Mouse (Mus musculus) activated CD4-positive, CD25-positive, alpha-beta regulatory T cell, adult 9 weeks (primary cell): ENCODE measurements around the gene Tead3. TPM values are rescaled to one million over a fixed set of nuclear protein-coding genes. Genes with fewer than 3 reads are reported as not detected.

ENCODE experiments used
- polyA plus RNA-seq: library from polyadenylated mRNA; unstranded; fragments of 100-300 nt; shearing (Covaris generic); gene quantifications from one replicate; pipeline ENCODE4 v1.2.1, GENCODE M21; 2017

Tead3 gene
- 0.17 TPM for polyA plus RNA-seq

GRCm38 (mm10) chr17:28350466-28351352, at the start of gene Tead3:
Gene Tead3, minus strand, starts transcription at chr17:28350817.

DNA sequence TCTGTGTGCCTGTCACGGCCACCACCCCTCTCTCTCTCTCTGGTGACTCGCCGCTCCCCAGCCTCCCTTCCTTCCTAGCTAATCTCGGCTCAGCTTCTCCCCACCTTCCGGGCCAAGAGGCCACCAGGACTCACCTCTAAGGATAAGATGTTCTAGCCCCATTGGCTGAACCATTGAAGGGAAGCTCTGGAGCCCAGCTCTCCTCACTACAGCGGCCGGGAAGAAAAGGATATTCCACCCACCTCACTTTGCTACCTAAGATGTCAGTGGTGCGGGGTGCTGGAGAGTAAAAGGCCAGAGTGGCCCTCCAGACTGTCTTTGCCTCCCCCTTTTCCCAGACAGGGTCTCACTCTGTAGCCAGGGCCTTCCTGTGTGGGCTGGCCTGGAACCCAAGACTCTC, 14.5 kb upstream of the Tead3 start, which contains the start of gene Tulp1:
Gene Tulp1, minus strand, starts transcription at position 101 of the 400 bp plus-strand sequence.

DNA sequence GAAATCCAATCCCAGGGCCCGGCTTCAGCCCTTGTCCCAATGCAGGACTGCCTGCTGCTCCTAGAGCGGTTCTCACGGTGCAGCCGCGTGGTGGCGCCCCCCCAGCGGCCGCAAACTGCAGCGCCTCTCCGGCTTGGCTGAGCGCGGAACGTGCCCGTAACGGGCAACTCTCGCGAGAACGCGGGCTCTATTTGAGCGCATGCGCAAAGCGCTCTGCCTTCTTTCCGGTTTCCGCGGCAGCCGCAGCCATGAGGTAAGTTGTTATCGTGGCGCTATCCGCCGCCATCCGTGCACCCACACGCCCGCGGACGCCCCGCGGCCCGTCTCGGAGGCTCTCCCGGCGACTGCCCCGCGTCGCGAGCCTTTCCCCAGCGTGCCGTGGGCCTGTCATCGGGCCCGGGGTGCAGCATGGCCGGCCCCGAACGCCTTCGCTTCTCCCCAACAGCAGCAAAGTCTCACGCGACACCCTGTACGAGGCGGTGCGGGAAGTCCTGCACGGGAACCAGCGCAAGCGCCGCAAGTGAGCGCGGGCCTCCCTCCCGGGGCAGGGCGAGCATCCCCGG, 22.2 kb downstream of the Tead3 start, which contains the start of gene Rpl10a:
Gene Rpl10a, plus strand, starts transcription at position 106 of the 563 bp plus-strand sequence.

GRCm38 (mm10) chr17:28313212-28313879, 37.3 kb downstream of the Tead3 start, which contains the start of gene Fance:
Gene Fance, plus strand, starts transcription at chr17:28313519.

Other genes with a start within 250 kb of the Tead3 start
- not detected for gene Scube3, start 208.7 kb downstream of the Tead3 start, polyA plus RNA-seq
- gene Zfp523, start 173.7 kb downstream of the Tead3 start, polyA plus RNA-seq = 2.4 TPM
- 193 TPM for gene Def6, start 143.0 kb downstream of the Tead3 start, polyA plus RNA-seq
- gene Ppard, start 118.1 kb downstream of the Tead3 start, polyA plus RNA-seq = 2.2 TPM
- gene Fance, start 37.3 kb downstream of the Tead3 start, polyA plus RNA-seq = 5.5 TPM
- gene Rpl10a, start 22.3 kb downstream of the Tead3 start, polyA plus RNA-seq = 470 TPM
- gene Tulp1, start 14.4 kb upstream of the Tead3 start, polyA plus RNA-seq = not detected
- 7.4 TPM for gene Fkbp5, start 166.7 kb upstream of the Tead3 start, polyA plus RNA-seq
- not detected for gene Armc12, start 180.0 kb upstream of the Tead3 start, polyA plus RNA-seq
- gene Clpsl2, start 198.6 kb upstream of the Tead3 start, polyA plus RNA-seq = not detected
- gene Clps, start 209.9 kb upstream of the Tead3 start, polyA plus RNA-seq = not detected
- gene Lhfpl5, start 224.8 kb upstream of the Tead3 start, polyA plus RNA-seq = 0.83 TPM